Mouse (Mus musculus) cerebellum, adult 11-12 months (tissue): Measurements from ENCODE around the gene Als2.
A peak's percentile ranks its signal among the peaks of the same experiment; 100 is the strongest.

Experiments
- DNase-seq: peaks from one replicate; pipeline ENCODE4 v3.0.0; 2022

The Als2 gene

DNA sequence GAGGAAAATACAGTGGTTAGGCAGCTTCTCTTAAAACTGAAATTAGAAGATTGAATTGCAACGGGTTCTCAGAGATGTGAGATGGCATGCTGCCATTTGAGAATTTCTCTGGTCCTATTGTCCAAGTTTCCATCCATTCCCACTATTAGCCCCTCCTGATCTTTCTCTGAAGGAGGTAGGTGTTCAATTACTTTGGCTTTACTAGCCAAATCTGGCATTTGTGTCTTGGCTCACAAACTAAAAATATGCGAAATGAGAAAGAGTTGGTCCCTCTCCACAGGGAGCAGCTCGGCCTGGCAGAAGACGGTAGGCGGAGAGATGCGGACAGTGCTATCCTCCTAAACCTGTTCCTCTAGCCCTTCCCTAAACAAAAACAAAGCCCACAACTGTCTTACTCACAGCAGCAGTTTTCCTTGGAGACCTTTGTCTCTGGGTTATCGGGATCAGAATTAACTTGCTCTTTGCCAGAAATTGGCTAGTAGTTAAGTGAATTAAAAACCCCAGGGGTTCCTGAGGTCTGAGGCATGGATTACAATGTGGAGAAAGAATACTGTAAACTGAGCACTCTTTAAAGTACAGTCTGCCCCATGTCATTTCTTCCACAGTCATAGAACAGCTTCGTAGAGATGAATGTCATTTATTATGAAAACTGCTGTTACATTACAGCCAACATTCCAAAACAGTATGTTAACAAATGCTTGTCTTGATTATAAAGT, 74.6 kb downstream of the Als2 start:
- DNase-seq, result peak; percentile 30

DNA sequence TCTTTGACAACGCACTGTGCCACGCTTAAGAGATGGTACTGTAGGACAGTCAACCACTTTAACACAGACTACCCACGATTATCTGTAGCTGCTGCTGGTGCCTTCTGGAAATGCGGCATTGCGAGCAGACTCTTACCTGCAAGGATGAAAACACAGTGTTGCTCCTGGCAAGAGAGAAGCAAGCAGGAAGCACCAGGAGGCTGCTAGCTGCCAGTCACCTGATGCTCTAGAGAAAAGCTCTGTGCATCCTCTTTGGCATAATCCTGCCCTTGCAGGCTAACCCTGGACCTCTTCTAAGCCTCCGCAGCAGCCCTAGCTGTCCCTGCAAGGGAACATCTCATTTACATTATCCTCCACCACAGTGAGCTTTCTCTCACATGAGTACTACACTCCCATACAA, 75.6 kb downstream of the Als2 start:
- peak; percentile 65 for DNase-seq

DNA sequence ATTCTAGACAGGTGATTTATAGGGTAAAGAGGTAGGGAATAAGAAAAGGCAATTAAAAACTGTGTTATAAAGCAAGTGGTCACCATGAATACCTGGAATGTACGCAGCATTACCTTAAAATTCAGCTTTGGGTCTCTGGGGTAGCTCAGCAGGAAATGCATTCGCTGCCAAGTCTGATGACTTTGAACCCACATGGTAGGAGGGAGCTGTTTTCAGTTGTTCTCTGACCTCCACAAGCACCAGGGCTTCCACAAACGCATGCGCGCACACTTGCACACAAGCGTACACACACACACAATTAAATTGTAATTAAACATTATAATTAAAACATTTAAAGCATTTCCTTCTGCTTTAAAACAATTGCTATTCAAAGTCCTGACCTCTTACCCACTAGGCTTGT, 76.2 kb downstream of the Als2 start:
- no peak for DNase-seq

DNA sequence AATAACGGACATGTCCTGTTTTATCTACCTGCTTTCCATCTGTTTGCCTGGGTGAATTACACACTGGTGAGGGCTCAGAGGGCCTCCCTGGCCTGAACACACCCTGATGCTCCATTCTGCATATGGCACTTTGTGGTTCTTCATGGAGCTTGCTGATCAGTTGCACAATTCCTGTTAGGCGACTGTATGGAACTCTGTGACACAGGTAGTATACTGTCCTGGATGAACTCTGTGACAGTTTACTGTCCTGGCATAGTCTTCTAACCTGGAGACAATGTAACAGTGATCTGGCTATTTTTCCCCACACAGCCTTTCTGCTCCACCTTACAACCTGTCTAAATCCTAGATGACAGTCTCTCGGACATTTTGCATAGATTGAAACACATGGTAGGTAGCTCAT, 77.9 kb downstream of the Als2 start:
- no peak for DNase-seq

DNA sequence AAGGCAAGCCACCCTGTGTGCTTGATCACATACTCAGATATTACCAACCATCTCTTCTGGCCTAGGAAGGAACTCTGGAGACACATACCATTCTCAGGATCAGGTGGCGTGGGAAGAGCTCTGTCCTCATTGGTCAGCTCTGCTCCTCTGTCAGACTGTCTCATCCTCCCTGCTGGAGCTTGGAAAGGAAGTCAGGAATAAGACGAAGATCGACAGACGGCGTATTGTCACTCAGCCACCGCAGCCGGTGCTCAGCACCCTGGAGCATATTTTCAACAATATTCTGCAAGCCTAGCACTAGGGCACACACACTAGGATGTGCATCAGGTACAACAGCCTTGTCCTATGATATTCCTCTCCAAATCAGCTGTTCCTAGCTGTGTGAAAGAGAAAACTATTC, 78.5 kb downstream of the Als2 start:
- DNase-seq, result peak; percentile 48

DNA sequence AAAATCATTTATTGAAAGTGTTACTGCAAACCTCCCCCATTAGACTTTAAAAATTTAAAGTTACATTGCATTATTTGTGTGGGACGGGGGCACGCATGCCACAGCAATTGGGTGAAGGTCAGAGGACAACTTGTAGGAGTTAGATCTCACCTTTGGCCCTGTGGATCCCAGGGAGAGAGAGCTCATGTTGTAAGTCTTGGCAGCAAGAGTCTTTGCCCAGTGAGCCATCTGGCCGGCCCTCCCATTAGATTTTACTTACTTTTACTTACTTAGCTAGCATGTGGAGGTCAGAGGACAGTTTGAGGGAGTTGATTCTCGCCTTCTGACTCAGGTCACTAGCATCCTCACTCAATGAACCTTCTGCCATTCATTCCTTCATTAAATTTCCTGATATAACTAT, 79.2 kb downstream of the Als2 start:
- no peak for DNase-seq

DNA sequence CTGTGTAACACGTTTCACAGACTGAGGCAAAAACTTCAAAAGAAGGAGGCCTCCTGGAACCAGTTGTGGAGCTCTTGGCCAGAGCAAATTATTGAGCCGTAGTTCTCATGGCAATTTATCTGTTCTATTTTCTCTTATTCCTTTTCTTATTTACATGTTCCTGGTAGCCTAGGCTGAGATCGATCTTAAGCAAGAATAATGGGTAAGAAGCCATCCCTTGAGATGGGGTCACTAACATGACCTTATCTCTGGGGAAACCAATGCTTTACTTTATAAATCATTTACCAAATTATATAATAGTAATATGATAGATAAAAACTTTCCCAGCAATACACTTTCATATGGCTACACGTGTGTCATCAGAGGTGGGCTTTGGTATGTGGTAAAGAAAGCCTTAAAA, 84.7 kb downstream of the Als2 start:
- DNase-seq, result no peak

DNA sequence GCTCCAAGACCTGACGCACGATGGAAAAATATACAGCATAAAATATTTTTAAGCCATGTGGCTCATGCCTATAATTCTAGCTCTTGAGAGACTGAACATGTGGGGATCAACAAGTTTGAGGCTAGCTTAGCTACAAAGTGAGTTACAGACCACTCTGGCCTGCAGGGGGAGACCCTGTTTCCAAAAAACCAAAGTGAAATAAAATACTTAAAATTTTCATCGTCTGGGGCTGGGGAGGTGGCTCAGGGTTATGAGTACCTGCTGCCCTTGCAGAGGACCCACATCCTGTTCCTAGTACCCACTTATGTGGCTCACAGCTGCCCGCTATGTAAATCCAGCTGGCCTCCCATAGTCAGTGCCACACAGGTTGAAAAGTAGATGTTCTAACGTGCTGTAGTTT, 86.5 kb downstream of the Als2 start:
- DNase-seq, result no peak

DNA sequence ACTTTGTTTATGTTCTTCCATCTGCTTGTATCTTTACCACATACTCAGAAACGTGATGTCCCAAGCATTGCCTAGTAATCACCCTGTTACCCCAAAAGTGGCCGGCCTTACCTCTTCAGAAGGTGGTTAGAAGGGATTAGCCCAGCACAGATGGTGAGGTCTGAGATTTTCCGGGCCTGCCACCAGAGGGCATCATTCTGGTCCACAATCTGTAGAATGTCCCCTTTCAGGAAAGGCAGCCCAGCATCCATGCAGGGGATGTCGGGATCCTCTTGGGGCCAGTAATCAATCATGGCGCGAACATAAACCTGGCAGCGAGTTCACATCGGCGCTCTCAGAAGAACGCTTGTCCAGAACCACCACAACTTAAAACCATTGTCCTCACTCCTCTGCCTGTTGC, 92.5 kb downstream of the Als2 start:
- DNase-seq, result peak; percentile 46

DNA sequence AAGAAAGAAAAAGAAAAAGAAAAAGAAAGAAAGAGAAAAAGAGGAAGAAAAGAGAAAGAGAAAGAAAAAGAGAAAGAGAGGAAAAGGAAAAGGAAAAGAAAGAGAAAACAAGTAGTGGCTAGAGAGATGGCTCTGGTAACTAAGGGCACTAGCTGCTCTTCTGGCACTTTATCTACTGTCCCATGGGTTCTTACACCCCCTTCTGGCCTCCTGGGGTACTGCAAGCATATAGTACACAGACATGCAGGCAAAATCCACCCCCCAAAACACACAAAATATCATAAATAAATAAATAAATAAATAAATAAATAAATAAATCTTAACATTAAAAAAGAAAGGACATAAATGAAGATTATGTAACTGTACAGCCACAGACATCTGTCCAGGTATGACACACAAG, 94.2 kb downstream of the Als2 start:
- DNase-seq, result no peak

DNA sequence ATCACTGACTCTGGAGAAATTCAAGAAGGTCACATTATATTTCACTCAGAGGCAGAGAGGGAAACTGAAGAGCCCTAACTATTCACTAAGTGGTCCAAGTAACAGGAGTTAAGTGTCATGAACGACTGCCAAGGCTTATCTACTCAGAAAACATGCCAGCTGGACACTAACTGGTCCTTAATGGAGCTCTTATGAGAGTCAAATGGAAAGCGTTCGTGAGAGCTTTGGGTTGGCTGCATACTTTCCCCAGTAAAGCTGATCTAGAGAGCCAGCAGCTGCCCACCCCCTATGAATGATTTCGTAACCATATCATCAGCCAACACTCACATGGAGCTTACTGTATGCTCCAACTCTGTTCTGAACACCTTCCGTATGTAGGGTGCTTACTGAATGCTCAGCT, 102.6 kb downstream of the Als2 start:
- no peak for DNase-seq

DNA sequence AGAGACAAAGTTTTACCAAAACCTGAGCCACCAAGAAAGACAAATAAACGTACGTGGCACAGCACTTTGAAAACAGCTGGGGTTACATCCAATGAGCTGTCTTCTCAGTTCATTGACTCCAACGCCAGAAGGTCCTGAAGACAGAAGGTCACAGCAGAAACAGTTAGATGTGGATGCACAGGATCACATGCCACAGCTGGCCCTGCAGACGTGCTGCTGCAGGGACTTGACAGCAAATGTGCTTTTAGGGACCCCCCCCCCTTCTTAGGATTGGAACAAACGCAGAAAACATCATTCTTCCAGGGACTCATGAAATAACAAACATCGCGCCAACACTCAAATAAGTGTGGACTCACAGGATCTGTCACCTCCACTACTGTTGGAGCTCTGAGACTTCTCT, 108.2 kb downstream of the Als2 start:
- DNase-seq, result no peak

DNA sequence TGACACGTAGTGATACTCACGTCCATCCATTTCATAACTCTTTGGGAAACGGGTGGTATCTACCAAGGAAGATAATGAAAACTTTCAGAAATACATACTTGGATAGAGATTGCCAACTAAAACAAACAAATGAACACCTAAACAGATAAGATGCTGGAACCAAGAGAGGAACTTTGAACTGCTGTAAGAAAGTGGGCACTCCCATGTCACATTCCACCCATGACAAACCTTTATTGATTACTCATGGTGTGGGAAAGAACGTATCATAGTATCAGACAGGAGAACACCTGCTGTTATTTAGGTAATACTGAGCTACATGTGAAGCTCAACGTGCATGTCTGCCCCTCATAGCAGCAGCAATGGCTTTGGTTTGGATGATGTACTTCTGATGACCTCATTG, 111.5 kb downstream of the Als2 start:
- DNase-seq, result no peak

DNA sequence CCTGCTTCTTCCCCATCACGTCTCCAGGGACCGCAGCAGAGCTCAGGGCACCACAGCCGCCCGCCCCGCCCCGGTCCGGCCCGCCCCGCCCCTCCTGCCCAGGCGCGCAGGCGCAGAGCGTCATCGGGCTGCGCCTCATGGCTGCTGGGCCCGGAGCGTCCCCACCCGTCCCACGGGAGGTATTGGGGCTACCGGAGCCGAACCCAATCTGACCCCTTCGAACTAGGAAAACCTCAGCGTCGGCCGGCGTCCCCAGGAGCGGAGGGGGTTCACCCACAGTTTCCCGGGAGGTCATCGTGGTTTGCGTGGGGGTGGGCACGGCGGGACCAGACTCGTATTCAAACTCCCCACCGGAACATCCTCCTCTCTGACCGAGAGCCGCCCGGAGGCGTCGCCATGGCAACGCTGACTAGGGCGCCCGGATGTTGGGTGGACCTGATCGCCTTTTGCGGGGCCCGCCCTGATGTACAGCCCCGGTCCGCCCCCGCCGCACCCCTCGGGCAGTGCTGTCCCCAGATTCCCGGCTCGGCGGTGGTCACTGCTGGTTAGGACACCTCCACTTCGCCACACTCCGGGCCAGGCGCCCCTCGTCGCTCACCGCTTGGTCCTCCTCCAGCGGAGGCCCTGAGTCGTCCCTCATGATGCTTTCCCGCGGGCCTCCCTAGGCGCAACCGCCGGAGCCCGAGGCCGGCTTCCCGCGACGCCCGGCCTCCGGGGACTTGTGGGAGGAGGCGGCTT, 117.1 kb downstream of the Als2 start, which contains the start of gene Tmem237:
Tmem237 (minus strand) TSS at position 689 of the 738 bp plus-strand sequence.
- DNase-seq, result peak; percentile 92
